Comparison of ENCODE assay signal across 9 mouse cellular contexts in the genomic region with DNA sequence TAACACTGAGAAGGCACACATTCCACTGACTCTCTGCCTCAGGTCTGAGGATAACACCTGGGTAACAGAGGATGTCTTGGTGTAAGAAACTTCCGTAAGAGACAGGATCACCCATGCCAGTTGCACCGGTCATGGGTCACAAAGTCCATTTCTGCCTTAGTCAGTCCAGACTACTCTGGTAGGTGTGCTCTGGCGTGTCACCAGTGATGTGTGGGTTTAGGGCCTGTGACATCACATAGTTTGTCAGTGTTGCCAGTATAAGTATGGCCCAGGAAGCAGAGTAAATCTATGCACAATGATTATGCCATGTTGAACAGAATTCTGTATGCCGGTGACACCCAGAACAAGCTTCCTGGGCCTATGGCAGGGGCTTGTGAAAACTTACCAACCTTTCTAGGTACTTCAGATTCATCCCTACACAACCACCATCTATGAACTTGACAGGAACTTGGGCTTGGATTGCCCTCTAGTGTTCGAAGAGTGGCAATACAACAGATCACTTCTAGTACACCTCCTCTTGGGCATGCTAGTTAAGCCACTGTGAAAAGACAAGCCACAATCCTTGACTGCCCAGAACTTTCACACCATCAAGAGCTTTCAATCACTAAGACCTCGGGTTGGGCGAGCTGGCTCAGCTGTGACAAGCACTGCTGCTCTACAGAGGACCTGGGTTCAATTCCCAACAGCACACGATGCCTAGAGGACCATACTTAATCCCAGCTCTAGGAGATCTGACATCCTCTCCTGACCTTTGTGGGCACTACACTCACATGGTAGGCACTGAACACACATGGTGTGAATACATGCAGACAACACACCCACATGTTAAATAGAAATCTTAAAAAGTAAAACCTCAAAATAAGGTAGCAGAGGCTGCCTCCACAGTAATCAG. TPM values are rescaled to one million over a fixed set of nuclear protein-coding genes. Genes with fewer than 3 reads are reported as not detected.
A peak's percentile ranks its signal among the peaks of the same experiment; 100 is the strongest.
DNase-seq lines count a peak whose midpoint lies in the region; ATAC-seq and TF ChIP-seq lines count a peak whose summit lies in the region.
"Had no signal": no experiment of that assay in that cellular context is flagged by ENCODE, and none has a peak within 500 bp of the region (broad histone marks: within the 10 kb centered on the region; RNA-seq: fewer than 3 reads in every experiment).

No protein-coding gene starts in this region.

- H3K36me3 ChIP-seq in heart, adult 2 months (ENCODE audit: control insufficient read depth, insufficient read depth, low read length), result no peaks in the 10 kb centered on the region
- peaks cover 50% of the 10 kb centered on the region for H3K36me3 ChIP-seq in kidney, embryonic 14.5 days (ENCODE audit: control insufficient read depth, insufficient read depth, low read length)
- H3K36me3 ChIP-seq in liver, embryonic 14.5 days (replicated peaks; ENCODE audit: control insufficient read depth, insufficient read depth, low read depth), result peaks cover 17% of the 10 kb centered on the region
- H3K36me3 ChIP-seq in neural tube, embryonic 14.5 days (ENCODE audit: control insufficient read depth, insufficient read depth, low read length), result peaks cover 31% of the 10 kb centered on the region

- no peak for TF ChIP-seq POLR2A in heart, adult 2 months (IDR thresholded peaks at IDR 0.05; ENCODE audit: insufficient read depth, low read depth, low read length)

- intact Hi-C loops in heart, adult 2 months (cut with DNase I), result loop anchor here (1.0 to 2.0 kb wide), 2 partner anchors 237 to 248 kb away; no protein-coding TSS in a partner anchor

- H3K4me3 ChIP-seq in heart, adult 2 months, result no peak overlapping the region
- H3K4me3 ChIP-seq in kidney, embryonic 14.5 days (ENCODE audit: low read length), result no peak overlapping the region
- no peak overlapping the region for H3K4me3 ChIP-seq in liver, embryonic 14.5 days (ENCODE audit: insufficient read depth in 1 of 2, low read depth in 2 of 2, low read length in 2 of 2)
- no peak overlapping the region for H3K4me3 ChIP-seq in neural tube, embryonic 14.5 days (ENCODE audit: low read depth, low read length)
- H3K4me3 ChIP-seq: stomach, embryonic 15.5 days had no signal

- H3K79me2 ChIP-seq in heart, adult 2 months (replicated peaks; ENCODE audit: control insufficient read depth, insufficient read depth, low read length), result no peaks in the 10 kb centered on the region

- H3K9ac ChIP-seq in heart, adult 2 months (ENCODE audit: low read depth, low read length), result no peak overlapping the region
- H3K9ac ChIP-seq in kidney, embryonic 14.5 days (ENCODE audit: low read depth, low read length), result no peak overlapping the region
- H3K9ac ChIP-seq in liver, embryonic 14.5 days (replicated peaks), result no peak overlapping the region
- no peak overlapping the region for H3K9ac ChIP-seq in neural tube, embryonic 14.5 days (replicated peaks; ENCODE audit: low read depth, low read length)
- H3K9ac ChIP-seq: stomach, embryonic 15.5 days had no signal

- H3K4me2 ChIP-seq in kidney, embryonic 14.5 days (replicated peaks; ENCODE audit: low read depth, low read length), result no peak overlapping the region
- H3K4me2 ChIP-seq in liver, embryonic 14.5 days (ENCODE audit: low read depth), result no peak overlapping the region
- no peak overlapping the region for H3K4me2 ChIP-seq in neural tube, embryonic 14.5 days (ENCODE audit: low read depth, low read length)
- H3K4me2 ChIP-seq: stomach, embryonic 15.5 days had no signal

- 59% methylated on average over 8 of the region's 8 CpGs for WGBS in heart, adult 2 months
- 64% methylated on average over 8 of the region's 8 CpGs for WGBS in kidney, embryonic 14.5 days
- WGBS in liver, embryonic 14.5 days (ENCODE audit: insufficient replicate concordance), result 54% methylated on average over 8 of the region's 8 CpGs
- WGBS in neural tube, embryonic 14.5 days, result 60% methylated on average over 8 of the region's 8 CpGs

- peak; percentile 91 for TF ChIP-seq CTCF in heart, adult 2 months (IDR thresholded peaks at IDR 0.05)
- TF ChIP-seq CTCF in liver, embryonic 14.5 days (IDR thresholded peaks at IDR 0.05; ENCODE audit: low read depth), result peak; percentile 70

- H3K9me3 ChIP-seq in kidney, embryonic 14.5 days (ENCODE audit: control insufficient read depth, low read length), result no peaks in the 10 kb centered on the region
- no peaks in the 10 kb centered on the region for H3K9me3 ChIP-seq in liver, embryonic 14.5 days (ENCODE audit: control insufficient read depth, low read length)
- no peaks in the 10 kb centered on the region for H3K9me3 ChIP-seq in neural tube, embryonic 14.5 days (ENCODE audit: control insufficient read depth, low read length)
- H3K9me3 ChIP-seq: stomach, embryonic 15.5 days had no signal

- TF ChIP-seq EP300 in heart, adult 2 months (IDR thresholded peaks at IDR 0.05; ENCODE audit: insufficient read depth, low read depth, low read length), result no peak
- TF ChIP-seq EP300 in liver, embryonic 14.5 days (IDR thresholded peaks at IDR 0.05; ENCODE audit: low read depth), result no peak

- DNase-seq in CD4-positive, CD25-positive, alpha-beta regulatory T cell, adult 2 months (ENCODE audit: low read depth, low spot score), result peak; percentile 63
- peak; percentile 81 for DNase-seq in NIH3T3 (ENCODE audit: low read depth)
- DNase-seq in cerebellum, postnatal 10 days, result peak; percentile 71 to 80
- peak; percentile 37 to 38 for DNase-seq in heart, adult 2 months
- DNase-seq in liver, embryonic 14.5 days (ENCODE audit: low read depth in 3 of 3, low spot score in 3 of 3), result peak in 1 of 3 experiments; percentile 29
- DNase-seq in urinary bladder, postnatal 25 days (ENCODE audit: low spot score), result no peak

- peak; percentile 43; the same call in 1 of the 2 replicates for ATAC-seq in kidney, embryonic 14.5 days (ENCODE audit: low FRiP score, low TSS enrichment)
- no peak for ATAC-seq in liver, embryonic 14.5 days (ENCODE audit: insufficient read depth)
- peak; percentile 81 for ATAC-seq in neural tube, embryonic 14.5 days (ENCODE audit: low read depth)

- H3K4me1 ChIP-seq in heart, adult 2 months (ENCODE audit: control insufficient read depth, insufficient read depth, low read length), result no peaks in the 10 kb centered on the region
- no peaks in the 10 kb centered on the region for H3K4me1 ChIP-seq in kidney, embryonic 14.5 days (ENCODE audit: control insufficient read depth, insufficient read depth, low read length)
- H3K4me1 ChIP-seq in liver, embryonic 14.5 days (replicated peaks; ENCODE audit: control insufficient read depth in 2 of 2, insufficient read depth in 2 of 2, low read length in 1 of 2), result no peaks in the 10 kb centered on the region
- H3K4me1 ChIP-seq in neural tube, embryonic 14.5 days (ENCODE audit: control insufficient read depth, insufficient read depth, low read length), result no peaks in the 10 kb centered on the region
- H3K4me1 ChIP-seq: stomach, embryonic 15.5 days had no signal

- H3K27ac ChIP-seq in heart, adult 2 months, result no peak overlapping the region
- H3K27ac ChIP-seq in kidney, embryonic 14.5 days (ENCODE audit: low read depth, low read length), result no peak overlapping the region
- no peak overlapping the region for H3K27ac ChIP-seq in liver, embryonic 14.5 days
- H3K27ac ChIP-seq in neural tube, embryonic 14.5 days (ENCODE audit: low read depth, low read length), result no peak overlapping the region
- H3K27ac ChIP-seq: stomach, embryonic 15.5 days had no signal

- no peaks in the 10 kb centered on the region for H3K27me3 ChIP-seq in heart, adult 2 months (ENCODE audit: control insufficient read depth, insufficient read depth, low read length)
- no peaks in the 10 kb centered on the region for H3K27me3 ChIP-seq in kidney, embryonic 14.5 days (ENCODE audit: control insufficient read depth, insufficient read depth, low read length)
- no peaks in the 10 kb centered on the region for H3K27me3 ChIP-seq in liver, embryonic 14.5 days (ENCODE audit: control insufficient read depth, insufficient read depth, low read length)
- no peaks in the 10 kb centered on the region for H3K27me3 ChIP-seq in neural tube, embryonic 14.5 days (ENCODE audit: control insufficient read depth, insufficient read depth, low read length)
- H3K27me3 ChIP-seq: stomach, embryonic 15.5 days had no signal

RNA-seq across cellular contexts. Expression of a gene that starts 20.8 kb away (rescaled TPM):
- 10 to 100 TPM; 13.9 to 14.3 TPM for total RNA-seq in heart, adult 2 months (2021)
- 8.2 and 14.7 TPM in 2 replicates for polyA plus RNA-seq in heart, adult 2 months (2012; rRNA removed)
- polyA plus RNA-seq in kidney, embryonic 14.5 days (2014; fragmentation: Nextera tagmentation; extraction: Ambion mirVana), result 26.6 and 38.2 TPM in 2 replicates
- 4.9 and 7.4 TPM in 2 replicates for polyA plus RNA-seq in liver, embryonic 14.5 days (2012; rRNA removed)
- 12.3 and 12.4 TPM in 2 replicates for polyA plus RNA-seq in liver, embryonic 14.5 days (2014; fragmentation: Nextera tagmentation; extraction: Ambion mirVana)
- polyA plus RNA-seq in neural tube, embryonic 14.5 days (2014; fragmentation: Nextera tagmentation; extraction: Ambion mirVana), result 30.8 and 34.2 TPM in 2 replicates
